Mouse (Mus musculus): Measurements from ENCODE around the gene Gramd1a. TPM values are rescaled to one million over a fixed set of nuclear protein-coding genes. Genes with fewer than 3 reads are reported as not detected.
A peak's percentile ranks its signal among the peaks of the same experiment; 100 is the strongest.

The Gramd1a gene
- polyA plus RNA-seq, 1 experiment = 54.9 TPM

GRCm38 (mm10) chr7:31149751-31150565 lies 5.7 kb downstream of the Gramd1a start:
- TF ChIP-seq EP300 (IDR thresholded peaks at IDR 0.05; ENCODE audit: insufficient read depth, low read depth, low read length) (no peak), CTCF (IDR thresholded peaks at IDR 0.05; ENCODE audit: low read depth, low read length) (no peak), POLR2A (IDR thresholded peaks at IDR 0.05; ENCODE audit: insufficient read depth, low read length) (no peak)
- Histone ChIP-seq H3K4me3 (ENCODE audit: low read depth, low read length) (peak overlapping the region; percentile 95), H3K9me3 (replicated peaks; ENCODE audit: control insufficient read depth, insufficient read depth, low read length, poor library complexity, severe bottlenecking) (no peaks in the 10 kb centered on the region), H3K27me3 (ENCODE audit: control insufficient read depth, insufficient read depth, low read length, poor library complexity, severe bottlenecking) (no peaks in the 10 kb centered on the region), H3K4me1 (ENCODE audit: control insufficient read depth, insufficient read depth, low read length) (peaks cover 5% of the 10 kb centered on the region), H3K27ac (ENCODE audit: insufficient read depth, low read length) (no peak overlapping the region), H3K36me3 (ENCODE audit: control insufficient read depth, insufficient read depth, low read length, poor library complexity, severe bottlenecking) (no peaks in the 10 kb centered on the region), H3K9ac (ENCODE audit: low read depth, poor library complexity, severe bottlenecking) (peak overlapping the region; percentile 94)

DNA sequence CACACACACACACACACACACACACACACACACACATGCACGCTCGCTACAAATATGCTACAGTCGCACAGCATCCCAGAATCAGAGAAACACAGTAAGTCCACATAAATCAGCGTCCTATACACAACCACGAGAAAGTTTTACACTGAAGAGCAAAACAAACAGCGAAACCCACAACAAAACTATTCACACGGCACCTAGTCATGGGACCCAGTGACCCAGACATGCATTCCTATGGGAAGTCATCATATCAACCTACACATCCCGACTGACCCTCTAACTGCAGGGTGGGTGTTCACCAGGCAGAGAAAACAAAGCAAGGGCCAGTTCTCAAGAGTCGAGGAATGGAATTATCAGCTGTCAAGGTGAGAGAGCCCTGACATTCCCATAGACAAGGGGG lies 6.4 kb downstream of the Gramd1a start:
- Histone ChIP-seq H3K36me3 (ENCODE audit: control insufficient read depth, insufficient read depth, low read length, poor library complexity, severe bottlenecking) (no peaks in the 10 kb centered on the region), H3K4me3 (ENCODE audit: low read depth, low read length) (peak overlapping the region; percentile 95), H3K27me3 (ENCODE audit: control insufficient read depth, insufficient read depth, low read length, poor library complexity, severe bottlenecking) (no peaks in the 10 kb centered on the region), H3K9me3 (replicated peaks; ENCODE audit: control insufficient read depth, insufficient read depth, low read length, poor library complexity, severe bottlenecking) (no peaks in the 10 kb centered on the region), H3K27ac (ENCODE audit: insufficient read depth, low read length) (no peak overlapping the region), H3K9ac (ENCODE audit: low read depth, poor library complexity, severe bottlenecking) (no peak overlapping the region), H3K4me1 (ENCODE audit: control insufficient read depth, insufficient read depth, low read length) (peaks cover 4% of the 10 kb centered on the region)
- TF ChIP-seq POLR2A (IDR thresholded peaks at IDR 0.05; ENCODE audit: insufficient read depth, low read length) (no peak), CTCF (IDR thresholded peaks at IDR 0.05; ENCODE audit: low read depth, low read length) (no peak), EP300 (IDR thresholded peaks at IDR 0.05; ENCODE audit: insufficient read depth, low read depth, low read length) (no peak)

DNA sequence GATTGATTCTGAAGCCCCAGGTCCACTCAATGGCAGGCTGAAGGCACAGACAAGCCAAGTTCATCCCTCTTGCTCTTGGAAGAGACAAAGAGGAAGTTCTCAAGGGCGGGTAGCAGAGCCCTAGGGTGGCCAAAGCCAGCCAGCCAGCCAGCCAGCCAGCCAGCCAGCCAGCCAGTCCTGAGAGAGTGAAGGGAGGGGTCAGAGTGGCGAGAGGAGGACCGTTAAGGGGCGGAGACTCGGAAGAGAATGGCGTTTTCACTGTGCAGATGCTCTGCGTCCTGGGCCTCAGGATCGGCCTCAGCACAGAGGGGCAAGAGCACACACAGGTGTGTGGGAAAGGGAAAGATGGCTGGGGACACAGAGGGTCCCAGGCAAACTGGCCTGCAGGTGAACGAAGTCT lies 6.9 kb downstream of the Gramd1a start:
- Histone ChIP-seq H3K4me3 (ENCODE audit: low read depth, low read length) (peak overlapping the region; percentile 26), H3K27ac (ENCODE audit: insufficient read depth, low read length) (no peak overlapping the region), H3K4me1 (ENCODE audit: control insufficient read depth, insufficient read depth, low read length) (peaks cover 4% of the 10 kb centered on the region), H3K27me3 (ENCODE audit: control insufficient read depth, insufficient read depth, low read length, poor library complexity, severe bottlenecking) (no peaks in the 10 kb centered on the region), H3K9me3 (replicated peaks; ENCODE audit: control insufficient read depth, insufficient read depth, low read length, poor library complexity, severe bottlenecking) (no peaks in the 10 kb centered on the region), H3K9ac (ENCODE audit: low read depth, poor library complexity, severe bottlenecking) (0 out of 2 replicates have a peak overlapping the region, but pooled peaks have one; percentile 14), H3K36me3 (ENCODE audit: control insufficient read depth, insufficient read depth, low read length, poor library complexity, severe bottlenecking) (no peaks in the 10 kb centered on the region)
- TF ChIP-seq EP300 (IDR thresholded peaks at IDR 0.05; ENCODE audit: insufficient read depth, low read depth, low read length) = peak; percentile 48; the same call in 1 of the 2 replicates
- no peak for TF ChIP-seq POLR2A (IDR thresholded peaks at IDR 0.05; ENCODE audit: insufficient read depth, low read length)

- H3K36me3 ChIP-seq (ENCODE audit: control insufficient read depth, insufficient read depth, low read length, poor library complexity, severe bottlenecking) = peaks cover 6% of the 10 kb centered on the region
- peaks cover 4% of the 10 kb centered on the region for H3K4me1 ChIP-seq (ENCODE audit: control insufficient read depth, insufficient read depth, low read length)
- peak overlapping the region; percentile 26; the same call in 1 of the 2 replicates for H3K4me3 ChIP-seq (ENCODE audit: low read depth, low read length)
- H3K27ac ChIP-seq (ENCODE audit: insufficient read depth, low read length) = no peak overlapping the region
- H3K9me3 ChIP-seq (replicated peaks; ENCODE audit: control insufficient read depth, insufficient read depth, low read length, poor library complexity, severe bottlenecking) = no peaks in the 10 kb centered on the region
- TF ChIP-seq CTCF (IDR thresholded peaks at IDR 0.05; ENCODE audit: low read depth, low read length) (no peak), EP300 (IDR thresholded peaks at IDR 0.05; ENCODE audit: insufficient read depth, low read depth, low read length) (no peak), POLR2A (IDR thresholded peaks at IDR 0.05; ENCODE audit: insufficient read depth, low read length) (no peak)
- no peaks in the 10 kb centered on the region for H3K27me3 ChIP-seq (ENCODE audit: control insufficient read depth, insufficient read depth, low read length, poor library complexity, severe bottlenecking)
- 0 out of 2 replicates have a peak overlapping the region, but pooled peaks have one; percentile 14 for H3K9ac ChIP-seq (ENCODE audit: low read depth, poor library complexity, severe bottlenecking)
Measured at GRCm38 (mm10) chr7:31148086-31148485, 7.6 kb downstream of the Gramd1a start.

DNA sequence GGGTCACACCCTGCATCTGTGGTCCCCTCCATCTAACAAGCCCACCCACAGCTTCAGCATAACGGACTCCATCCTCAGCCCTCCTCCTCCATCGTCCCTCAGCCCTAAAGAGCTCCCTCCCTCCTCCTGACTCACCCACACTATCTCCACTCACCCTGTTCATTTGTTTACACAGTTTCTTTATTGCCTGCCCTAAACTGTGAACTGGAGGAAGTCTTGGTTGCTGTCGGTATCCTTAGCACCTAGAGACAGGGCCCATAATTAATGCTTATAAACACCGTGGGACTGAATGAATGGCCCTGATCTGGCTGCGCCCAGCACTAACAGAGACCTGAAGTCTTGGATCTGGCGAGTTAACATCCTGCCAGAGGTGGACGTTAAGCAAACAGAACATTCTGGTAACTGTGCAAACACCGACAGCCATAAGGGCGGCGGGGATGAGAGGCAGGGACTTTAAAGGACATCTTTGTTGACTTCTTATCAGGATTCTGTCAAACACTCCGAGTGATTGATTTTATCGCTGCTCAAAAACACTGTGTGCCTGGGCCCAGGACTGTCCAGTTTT lies 10.0 kb downstream of the Gramd1a start:
- Histone ChIP-seq H3K4me1 (ENCODE audit: control insufficient read depth, insufficient read depth, low read length) (peaks cover 4% of the 10 kb centered on the region), H3K9ac (ENCODE audit: low read depth, poor library complexity, severe bottlenecking) (no peak overlapping the region), H3K27me3 (ENCODE audit: control insufficient read depth, insufficient read depth, low read length, poor library complexity, severe bottlenecking) (no peaks in the 10 kb centered on the region), H3K9me3 (replicated peaks; ENCODE audit: control insufficient read depth, insufficient read depth, low read length, poor library complexity, severe bottlenecking) (no peaks in the 10 kb centered on the region), H3K4me3 (ENCODE audit: low read depth, low read length) (no peak overlapping the region), H3K36me3 (ENCODE audit: control insufficient read depth, insufficient read depth, low read length, poor library complexity, severe bottlenecking) (peaks cover 24% of the 10 kb centered on the region), H3K27ac (ENCODE audit: insufficient read depth, low read length) (no peak overlapping the region)
- no peak for TF ChIP-seq EP300 (IDR thresholded peaks at IDR 0.05; ENCODE audit: insufficient read depth, low read depth, low read length)
- no peak for TF ChIP-seq POLR2A (IDR thresholded peaks at IDR 0.05; ENCODE audit: insufficient read depth, low read length)
- TF ChIP-seq CTCF (IDR thresholded peaks at IDR 0.05; ENCODE audit: low read depth, low read length) = no peak

DNA sequence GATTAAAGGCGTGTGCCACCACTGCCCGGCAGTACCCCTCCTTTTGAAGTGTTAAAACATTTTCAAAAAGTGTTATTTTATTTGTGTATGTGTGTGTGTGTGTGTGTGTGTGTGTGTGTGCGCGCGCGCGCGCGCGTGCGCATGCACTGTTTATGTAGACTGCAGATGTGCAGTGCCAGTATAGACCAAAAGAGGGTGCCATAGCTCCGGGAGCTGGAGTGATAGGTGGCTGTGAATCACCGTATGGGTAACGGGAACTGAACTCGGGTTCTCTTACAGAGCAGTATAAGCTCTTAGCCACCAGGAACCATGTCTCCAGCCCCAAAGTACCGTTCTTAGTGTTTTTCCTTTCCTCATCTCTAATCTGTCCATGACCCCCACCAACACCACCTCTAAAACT lies 10.8 kb downstream of the Gramd1a start:
- TF ChIP-seq POLR2A (IDR thresholded peaks at IDR 0.05; ENCODE audit: insufficient read depth, low read length) (no peak), CTCF (IDR thresholded peaks at IDR 0.05; ENCODE audit: low read depth, low read length) (peak; percentile 73)
- Histone ChIP-seq H3K27me3 (ENCODE audit: control insufficient read depth, insufficient read depth, low read length, poor library complexity, severe bottlenecking) (no peaks in the 10 kb centered on the region), H3K27ac (ENCODE audit: insufficient read depth, low read length) (no peak overlapping the region), H3K4me1 (ENCODE audit: control insufficient read depth, insufficient read depth, low read length) (peaks cover 4% of the 10 kb centered on the region), H3K4me3 (ENCODE audit: low read depth, low read length) (no peak overlapping the region), H3K36me3 (ENCODE audit: control insufficient read depth, insufficient read depth, low read length, poor library complexity, severe bottlenecking) (peaks cover 24% of the 10 kb centered on the region), H3K9me3 (replicated peaks; ENCODE audit: control insufficient read depth, insufficient read depth, low read length, poor library complexity, severe bottlenecking) (no peaks in the 10 kb centered on the region), H3K9ac (ENCODE audit: low read depth, poor library complexity, severe bottlenecking) (no peak overlapping the region)
